Mouse (Mus musculus): ENCODE results near the gene Cadps2. TPM values are rescaled to one million over a fixed set of nuclear protein-coding genes. Genes with fewer than 3 reads are reported as not detected.

The Cadps2 gene
- 1.1 and 1.4 TPM in 2 replicates for polyA plus RNA-seq (2016; fragmentation: Nextera tagmentation; extraction: Ambion mirVana)

GRCm38 (mm10) chr6:23839009-23839811, at the start of gene Cadps2:
Gene Cadps2 (minus strand): TSS chr6:23839421.
- Histone ChIP-seq H3K9me3 (replicated peaks) (no peaks in the 10 kb centered on the region), H3K27ac (replicated peaks) (peak within 1 kb of the TSS; percentile 80), H3K4me3 (peak within 1 kb of the TSS; percentile 76), H3K27me3 (ENCODE audit: low read depth, poor library complexity, severe bottlenecking) (peaks cover 46% of the 10 kb centered on the region), H3K36me3 (no peaks in the 10 kb centered on the region), H3K4me1 (peaks cover 16% of the 10 kb centered on the region)
- under 1% methylated on average over 103 of the region's 114 CpGs for WGBS
- DNase-seq (ENCODE audit: low spot score): peak; percentile 69

- no peak overlapping the region for H3K27ac ChIP-seq (replicated peaks)
- H3K4me3 ChIP-seq: no peak overlapping the region
- no peaks in the 10 kb centered on the region for H3K36me3 ChIP-seq
- DNase-seq (ENCODE audit: low spot score): peak; percentile 36
- no peaks in the 10 kb centered on the region for H3K9me3 ChIP-seq (replicated peaks)
- 22% methylated on average over 6 of the region's 6 CpGs for WGBS
- H3K4me1 ChIP-seq: no peaks in the 10 kb centered on the region
- H3K27me3 ChIP-seq (ENCODE audit: low read depth, poor library complexity, severe bottlenecking): no peaks in the 10 kb centered on the region
Measured at GRCm38 (mm10) chr6:23886418-23886817, 47.2 kb upstream of the Cadps2 start.

- WGBS: 64% methylated on average over 4 of the region's 4 CpGs
- Histone ChIP-seq H3K9me3 (replicated peaks) (no peaks in the 10 kb centered on the region), H3K27ac (replicated peaks) (no peak overlapping the region), H3K4me3 (no peak overlapping the region), H3K36me3 (no peaks in the 10 kb centered on the region), H3K27me3 (ENCODE audit: low read depth, poor library complexity, severe bottlenecking) (no peaks in the 10 kb centered on the region), H3K4me1 (peaks cover 15% of the 10 kb centered on the region)
- DNase-seq (ENCODE audit: low spot score): no peak
Measured at GRCm38 (mm10) chr6:23876765-23877408, 37.7 kb upstream of the Cadps2 start.

- Histone ChIP-seq H3K9me3 (replicated peaks) (no peaks in the 10 kb centered on the region), H3K27me3 (ENCODE audit: low read depth, poor library complexity, severe bottlenecking) (no peaks in the 10 kb centered on the region), H3K4me3 (no peak overlapping the region), H3K4me1 (peaks cover 15% of the 10 kb centered on the region), H3K36me3 (no peaks in the 10 kb centered on the region), H3K27ac (replicated peaks) (no peak overlapping the region)
- WGBS: 51% methylated on average over 4 of the region's 4 CpGs
- no peak for DNase-seq (ENCODE audit: low spot score)
Measured at GRCm38 (mm10) chr6:23876363-23876762, 37.1 kb upstream of the Cadps2 start.

GRCm38 (mm10) chr6:23873812-23874211, 34.6 kb upstream of the Cadps2 start:
- no peaks in the 10 kb centered on the region for H3K36me3 ChIP-seq
- no peak for DNase-seq (ENCODE audit: low spot score)
- H3K9me3 ChIP-seq (replicated peaks): no peaks in the 10 kb centered on the region
- H3K27ac ChIP-seq (replicated peaks): no peak overlapping the region
- WGBS: 80% methylated on average over 4 of the region's 4 CpGs
- peaks cover 15% of the 10 kb centered on the region for H3K4me1 ChIP-seq
- H3K4me3 ChIP-seq: no peak overlapping the region
- no peaks in the 10 kb centered on the region for H3K27me3 ChIP-seq (ENCODE audit: low read depth, poor library complexity, severe bottlenecking)

- 87% methylated on average over 3 of the region's 3 CpGs for WGBS
Measured at GRCm38 (mm10) chr6:23873231-23873630, 34.0 kb upstream of the Cadps2 start.

GRCm38 (mm10) chr6:23869971-23870370, 30.8 kb upstream of the Cadps2 start:
- Histone ChIP-seq H3K9me3 (replicated peaks) (no peaks in the 10 kb centered on the region), H3K4me3 (no peak overlapping the region), H3K4me1 (no peaks in the 10 kb centered on the region), H3K27me3 (ENCODE audit: low read depth, poor library complexity, severe bottlenecking) (no peaks in the 10 kb centered on the region), H3K36me3 (no peaks in the 10 kb centered on the region), H3K27ac (replicated peaks) (no peak overlapping the region)
- no peak for DNase-seq (ENCODE audit: low spot score)

More at GRCm38 (mm10) chr6:23873231-23873630, 34.0 kb upstream of the Cadps2 start:
- Histone ChIP-seq H3K36me3 (no peaks in the 10 kb centered on the region), H3K4me1 (peaks cover 15% of the 10 kb centered on the region), H3K27ac (replicated peaks) (no peak overlapping the region), H3K9me3 (replicated peaks) (no peaks in the 10 kb centered on the region), H3K27me3 (ENCODE audit: low read depth, poor library complexity, severe bottlenecking) (no peaks in the 10 kb centered on the region), H3K4me3 (no peak overlapping the region)
- DNase-seq (ENCODE audit: low spot score): no peak

GRCm38 (mm10) chr6:23866298-23866697, 27.1 kb upstream of the Cadps2 start:
- Histone ChIP-seq H3K27ac (replicated peaks) (no peak overlapping the region), H3K4me3 (no peak overlapping the region)
- WGBS: 93% methylated on average over 7 of the region's 7 CpGs

GRCm38 (mm10) chr6:23853464-23853863, 14.2 kb upstream of the Cadps2 start:
- Histone ChIP-seq H3K27ac (replicated peaks) (no peak overlapping the region), H3K9me3 (replicated peaks) (no peaks in the 10 kb centered on the region), H3K4me3 (no peak overlapping the region), H3K27me3 (ENCODE audit: low read depth, poor library complexity, severe bottlenecking) (no peaks in the 10 kb centered on the region), H3K4me1 (no peaks in the 10 kb centered on the region), H3K36me3 (no peaks in the 10 kb centered on the region)
- 97% methylated on average over 11 of the region's 11 CpGs for WGBS
- no peak for DNase-seq (ENCODE audit: low spot score)

More at GRCm38 (mm10) chr6:23866298-23866697, 27.1 kb upstream of the Cadps2 start:
- Histone ChIP-seq H3K36me3 (no peaks in the 10 kb centered on the region), H3K4me1 (no peaks in the 10 kb centered on the region), H3K27me3 (ENCODE audit: low read depth, poor library complexity, severe bottlenecking) (no peaks in the 10 kb centered on the region), H3K9me3 (replicated peaks) (no peaks in the 10 kb centered on the region)
- DNase-seq (ENCODE audit: low spot score): no peak

- Histone ChIP-seq H3K9me3 (replicated peaks) (no peaks in the 10 kb centered on the region), H3K4me1 (peaks cover 16% of the 10 kb centered on the region), H3K36me3 (no peaks in the 10 kb centered on the region), H3K27ac (replicated peaks) (peak overlapping the region; percentile 80), H3K27me3 (ENCODE audit: low read depth, poor library complexity, severe bottlenecking) (peaks cover 46% of the 10 kb centered on the region), H3K4me3 (peak overlapping the region; percentile 76)
- peak; percentile 42 for DNase-seq (ENCODE audit: low spot score)
- 1% methylated on average over 15 of the region's 15 CpGs for WGBS
Measured at GRCm38 (mm10) chr6:23840001-23840400, 780 bp upstream of the Cadps2 start.

- no peaks in the 10 kb centered on the region for H3K9me3 ChIP-seq (replicated peaks)
- peaks cover 16% of the 10 kb centered on the region for H3K4me1 ChIP-seq
- H3K27ac ChIP-seq (replicated peaks): peak overlapping the region; percentile 80
- H3K36me3 ChIP-seq: no peaks in the 10 kb centered on the region
- H3K27me3 ChIP-seq (ENCODE audit: low read depth, poor library complexity, severe bottlenecking): peaks cover 46% of the 10 kb centered on the region
- peak overlapping the region; percentile 76 for H3K4me3 ChIP-seq
- WGBS: 2% methylated on average over 35 of the region's 35 CpGs
- peak; percentile 38 for DNase-seq (ENCODE audit: low spot score)
Measured at GRCm38 (mm10) chr6:23838401-23839008, 716 bp downstream of the Cadps2 start.

- Histone ChIP-seq H3K9me3 (replicated peaks) (no peaks in the 10 kb centered on the region), H3K4me1 (peaks cover 16% of the 10 kb centered on the region), H3K27ac (replicated peaks) (no peak overlapping the region), H3K27me3 (ENCODE audit: low read depth, poor library complexity, severe bottlenecking) (peaks cover 46% of the 10 kb centered on the region), H3K36me3 (no peaks in the 10 kb centered on the region), H3K4me3 (no peak overlapping the region)
- DNase-seq (ENCODE audit: low spot score): no peak
- 96% methylated on average over 7 of the region's 7 CpGs for WGBS
Measured at GRCm38 (mm10) chr6:23837631-23838030, 1.6 kb downstream of the Cadps2 start.

- no peaks in the 10 kb centered on the region for H3K9me3 ChIP-seq (replicated peaks)
- H3K36me3 ChIP-seq: no peaks in the 10 kb centered on the region
- 85% methylated on average over 5 of the region's 5 CpGs for WGBS
- peaks cover 16% of the 10 kb centered on the region for H3K4me1 ChIP-seq
- peaks cover 45% of the 10 kb centered on the region for H3K27me3 ChIP-seq (ENCODE audit: low read depth, poor library complexity, severe bottlenecking)
- H3K4me3 ChIP-seq: no peak overlapping the region
- H3K27ac ChIP-seq (replicated peaks): no peak overlapping the region
- no peak for DNase-seq (ENCODE audit: low spot score)
Measured at GRCm38 (mm10) chr6:23837127-23837526, 2.1 kb downstream of the Cadps2 start.

Data from midbrain, embryonic 10.5 days (tissue).